Mouse (Mus musculus) layer of hippocampus, postnatal 14 days (tissue): ENCODE measurements around the gene Cyp2t4. TPM values are rescaled to one million over a fixed set of nuclear protein-coding genes. Genes with fewer than 3 reads are reported as not detected.

Source experiments
- DNase-seq, 2 experiments: peaks; one replicate each; pipeline ENCODE4 v3.0.0; 2021 to 2022; ENCODE audit warnings: low spot score in 2 of 2, mixed read lengths in 1 of 2
- long read RNA-seq, 2 experiments: library from polyadenylated mRNA; stranded (forward); transcript quantifications; one replicate each; pipeline ENCODE4 v2.0.0; 2021
- total RNA-seq, 2 experiments: library from RNA; stranded (reverse); gene quantifications; 2 replicates each; pipeline ENCODE4 v1.2.3; 2021

Cyp2t4 gene
- not detected for total RNA-seq
- long read RNA-seq, experiment 1, partial matches to known transcripts, result 0 of 5 reads
- long read RNA-seq, experiment 1, other reads (novel, unspliced or antisense), result 5 of 5 reads
- long read RNA-seq, experiment 2, partial matches to known transcripts, result 0 of 7 reads
- long read RNA-seq, experiment 2, other reads (novel, unspliced or antisense), result 7 of 7 reads

GRCm38 (mm10) chr7:27153205-27153764, at the start of gene Cyp2t4:
Gene Cyp2t4, plus strand, starts transcription at chr7:27153714.
- no peak for DNase-seq

GRCm38 (mm10) chr7:27104882-27105281, 48.6 kb upstream of the Cyp2t4 start:
- DNase-seq, result no peak

GRCm38 (mm10) chr7:27110327-27110726, 43.2 kb upstream of the Cyp2t4 start:
- no peak for DNase-seq

- DNase-seq, result no peak
Observed at GRCm38 (mm10) chr7:27111038-27111437, 42.5 kb upstream of the Cyp2t4 start.

- no peak for DNase-seq
Observed at GRCm38 (mm10) chr7:27111987-27112386, 41.5 kb upstream of the Cyp2t4 start.

GRCm38 (mm10) chr7:27118033-27118511, 35.4 kb upstream of the Cyp2t4 start:
- peak in 1 of 2 experiments; percentile 12 for DNase-seq

- DNase-seq, result no peak
Observed at GRCm38 (mm10) chr7:27119676-27120075, 33.8 kb upstream of the Cyp2t4 start, which contains the start of gene Cyp2f2. Gene Cyp2f2, plus strand, starts transcription at chr7:27119909.

- DNase-seq, result no peak
Observed at GRCm38 (mm10) chr7:27124305-27124832, 29.1 kb upstream of the Cyp2t4 start.

- DNase-seq, result no peak
Observed at GRCm38 (mm10) chr7:27124969-27125368, 28.5 kb upstream of the Cyp2t4 start.

GRCm38 (mm10) chr7:27128162-27128561, 25.4 kb upstream of the Cyp2t4 start:
- peak; percentile 22 to 36 for DNase-seq

- DNase-seq, result no peak
Observed at GRCm38 (mm10) chr7:27128946-27129345, 24.6 kb upstream of the Cyp2t4 start.

GRCm38 (mm10) chr7:27129811-27130210, 23.7 kb upstream of the Cyp2t4 start:
- DNase-seq, result no peak

GRCm38 (mm10) chr7:27130521-27131370, 22.8 kb upstream of the Cyp2t4 start:
- no peak for DNase-seq

- no peak for DNase-seq
Observed at GRCm38 (mm10) chr7:27131387-27131786, 22.1 kb upstream of the Cyp2t4 start.

GRCm38 (mm10) chr7:27132588-27132987, 20.9 kb upstream of the Cyp2t4 start:
- DNase-seq, result peak; percentile 40 to 59

- DNase-seq, result no peak
Observed at GRCm38 (mm10) chr7:27133156-27133555, 20.4 kb upstream of the Cyp2t4 start.

GRCm38 (mm10) chr7:27133757-27134156, 19.8 kb upstream of the Cyp2t4 start:
- no peak for DNase-seq

GRCm38 (mm10) chr7:27136410-27136996, 17.0 kb upstream of the Cyp2t4 start:
- DNase-seq, result no peak

- no peak for DNase-seq
Observed at GRCm38 (mm10) chr7:27156005-27156404, 2.5 kb downstream of the Cyp2t4 start.

GRCm38 (mm10) chr7:27158171-27158570, 4.7 kb downstream of the Cyp2t4 start:
- DNase-seq, result no peak

- no peak for DNase-seq
Observed at GRCm38 (mm10) chr7:27159256-27159655, 5.7 kb downstream of the Cyp2t4 start.
